15 mouse cellular contexts compared by ENCODE assay signal in genomic region chr12:84562558-84562957, GRCm38 (mm10). TPM values are rescaled to one million over a fixed set of nuclear protein-coding genes. Genes with fewer than 3 reads are reported as not detected.
A peak's percentile ranks its signal among the peaks of the same experiment; 100 is the strongest.
DNase-seq lines count a peak whose midpoint lies in the region; TF ChIP-seq lines count a peak whose summit lies in the region.
"Had no signal": no experiment of that assay in that cellular context is flagged by ENCODE, and none has a peak within 500 bp of the region (broad histone marks: within the 10 kb centered on the region; RNA-seq: fewer than 3 reads in every experiment).

No protein-coding gene starts in this region.

- no peaks in the 10 kb centered on the region for H3K9me3 ChIP-seq in E14TG2a.4 (ENCODE audit: low read length)
- H3K9me3 ChIP-seq: kidney, embryonic 15.5 days; limb, embryonic 15.5 days had no signal

- TF ChIP-seq CTCF in left cerebral cortex, adult 2 months (IDR thresholded peaks at IDR 0.05), result peak; percentile 11; the same call in 1 of the 2 replicates
- TF ChIP-seq CTCF in E14TG2a.4 (conservative IDR thresholded peaks at IDR 0.05; ENCODE audit: low read length), result peak; percentile 88

- no peaks in the 10 kb centered on the region for H3K36me3 ChIP-seq in E14TG2a.4 (ENCODE audit: insufficient read depth, low read length)
- H3K36me3 ChIP-seq: embryonic facial prominence, embryonic 12.5 days; kidney, embryonic 15.5 days; limb, embryonic 15.5 days had no signal

- no peak for DNase-seq in left cerebral cortex, adult 2 months (ENCODE audit: extremely low spot score in 1 of 2, low spot score in 2 of 2)
- DNase-seq in left cerebral cortex, postnatal 14 days (ENCODE audit: low spot score in 2 of 2), result no peak
- peak; percentile 20 for DNase-seq in B cell, adult 2 months
- DNase-seq in induced T-regulatory cell, adult 2 months (ENCODE audit: low read depth), result peak; percentile 19
- no peak for DNase-seq in natural killer cell, adult 2 months (ENCODE audit: low spot score in 2 of 2)
- DNase-seq in adrenal gland, postnatal 36 days, result no peak
- DNase-seq: cerebellum, adult 11 months; gastrocnemius, postnatal 14 days; heart, postnatal 4 days; lung, postnatal 14 days had no signal

- intact Hi-C loops in left cerebral cortex, adult 2 months (cut with DNase I), result no loop called here
- intact Hi-C loops in left cerebral cortex, postnatal 14 days (cut with DNase I), result no loop called here

- no peak overlapping the region for H3K27ac ChIP-seq in left cerebral cortex, adult 2 months
- H3K27ac ChIP-seq: embryonic facial prominence, embryonic 12.5 days; kidney, embryonic 15.5 days; limb, embryonic 15.5 days had no signal

- no peak overlapping the region for H3K4me3 ChIP-seq in left cerebral cortex, adult 2 months
- no peak overlapping the region for H3K4me3 ChIP-seq in E14TG2a.4 (replicated peaks; ENCODE audit: low read length)
- H3K4me3 ChIP-seq: embryonic facial prominence, embryonic 12.5 days; kidney, embryonic 15.5 days; limb, embryonic 15.5 days had no signal

- H3K4me1 ChIP-seq in E14TG2a.4 (replicated peaks; ENCODE audit: low read depth, low read length), result peaks cover 23% of the 10 kb centered on the region
- H3K4me1 ChIP-seq: embryonic facial prominence, embryonic 12.5 days; kidney, embryonic 15.5 days; limb, embryonic 15.5 days had no signal

- peaks cover 4% of the 10 kb centered on the region for H3K27me3 ChIP-seq in E14TG2a.4 (ENCODE audit: insufficient read depth, low read length)

RNA-seq across cellular contexts. Expression of gene Vsx2, which starts 7.0 kb away (rescaled TPM):
- total RNA-seq in left cerebral cortex, adult 2 months (2021), result under 1 TPM; 0.23 TPM
- under 1 TPM; 0.17 to 0.24 TPM for total RNA-seq in left cerebral cortex, postnatal 14 days (2021)
- total RNA-seq in adrenal gland, postnatal 36 days (2021), result not detected
- total RNA-seq: gastrocnemius, postnatal 14 days; heart, postnatal 4 days; neutrophil, adult 5-6 weeks had no signal

RNA-seq across cellular contexts. Expression of gene Abcd4, which starts 54.7 kb away (rescaled TPM):
- 10 to 100 TPM; 10.2 to 11.4 TPM for total RNA-seq in left cerebral cortex, adult 2 months (2021)
- total RNA-seq in left cerebral cortex, postnatal 14 days (2021), result 10 to 100 TPM; 10.4 to 11.9 TPM
- total RNA-seq in adrenal gland, postnatal 36 days (2021), result 10 to 100 TPM; 15.2 to 15.6 TPM

Comparison
In these comparisons a context has a peak if more than half of its experiments do, and no peak if none do; other contexts are left out.
1. DNase-seq: peak in B cell, adult 2 months (2 of 2) and induced T-regulatory cell, adult 2 months (single experiment); none in left cerebral cortex, adult 2 months (0 of 2), left cerebral cortex, postnatal 14 days (0 of 2), natural killer cell, adult 2 months (0 of 2) and adrenal gland, postnatal 36 days (0 of 2).